Mouse (Mus musculus): ENCODE measurements at regions not wholly inside any gene's neighbourhood (a gene's known extent, or its start where the extent isn't known, plus 50 kb on each side); places are given as distances from the start of the nearest gene placed in this dataset.
A peak's percentile ranks its signal among the peaks of the same experiment; 100 is the strongest.

GRCm38 (mm10) chr4:90860854-90861253, 539.7 kb downstream of the Elavl2 start:
- TF ChIP-seq CTCF (IDR thresholded peaks at IDR 0.05; ENCODE audit: insufficient read depth, low read length) (0 out of 2 replicates have a peak, but pooled peaks have one; percentile 19), POLR2A (IDR thresholded peaks at IDR 0.05; ENCODE audit: borderline replicate concordance, extremely low read depth, low read depth, low read length) (no peak)
